Mouse (Mus musculus): ENCODE measurements at regions not wholly inside any gene's neighbourhood (a gene's known extent, or its start where the extent isn't known, plus 50 kb on each side); places are given as distances from the start of the nearest gene placed in this dataset.

- WGBS = 46% methylated on average over 2 of the region's 2 CpGs
- no peak overlapping the region for H3K4me2 ChIP-seq
These were observed 256.7 kb upstream of the Ccdc54 start for GRCm38 (mm10) chr16:50847693-50848092.

GRCm38 (mm10) chr16:50846505-50846904, 255.6 kb upstream of the Ccdc54 start:
- H3K36me3 ChIP-seq = no peaks in the 10 kb centered on the region
- H3K4me1 ChIP-seq = peaks cover 5% of the 10 kb centered on the region; the same call in 1 of the 2 replicates
- H3K4me3 ChIP-seq = no peak overlapping the region
- no peak overlapping the region for H3K4me2 ChIP-seq
- ATAC-seq (ENCODE audit: insufficient number of reproducible peaks, insufficient read depth, low FRiP score, low TSS enrichment, low read depth) = no peak
- no peak overlapping the region for H3K27ac ChIP-seq
- H3K9ac ChIP-seq = no peak overlapping the region
- WGBS = 20% methylated on average over 4 of the region's 4 CpGs
- H3K27me3 ChIP-seq = no peaks in the 10 kb centered on the region
- no peaks in the 10 kb centered on the region for H3K9me3 ChIP-seq

More at GRCm38 (mm10) chr16:50847693-50848092, 256.7 kb upstream of the Ccdc54 start:
- Histone ChIP-seq H3K36me3 (no peaks in the 10 kb centered on the region), H3K27ac (no peak overlapping the region), H3K9ac (no peak overlapping the region), H3K4me1 (no peaks in the 10 kb centered on the region), H3K9me3 (no peaks in the 10 kb centered on the region), H3K27me3 (no peaks in the 10 kb centered on the region), H3K4me3 (no peak overlapping the region)
- ATAC-seq (ENCODE audit: insufficient number of reproducible peaks, insufficient read depth, low FRiP score, low TSS enrichment, low read depth) = no peak

GRCm38 (mm10) chr16:50841677-50842580, 251.0 kb upstream of the Ccdc54 start:
- no peaks in the 10 kb centered on the region for H3K9me3 ChIP-seq
- H3K9ac ChIP-seq = no peak overlapping the region
- no peak overlapping the region for H3K27ac ChIP-seq
- H3K4me2 ChIP-seq = peak overlapping the region; percentile 48
- H3K4me1 ChIP-seq = peaks cover 5% of the 10 kb centered on the region; the same call in 1 of the 2 replicates
- H3K4me3 ChIP-seq = peak overlapping the region; percentile 23
- 21% methylated on average over 15 of the region's 15 CpGs for WGBS
- ATAC-seq (ENCODE audit: insufficient number of reproducible peaks, insufficient read depth, low FRiP score, low TSS enrichment, low read depth) = peak; percentile 66; the same call in 1 of the 2 replicates
- H3K27me3 ChIP-seq = peaks cover 3% of the 10 kb centered on the region; the same call in 1 of the 2 replicates
- no peaks in the 10 kb centered on the region for H3K36me3 ChIP-seq

- no peak for ATAC-seq (ENCODE audit: insufficient number of reproducible peaks, insufficient read depth, low FRiP score, low TSS enrichment, low read depth)
- 64% methylated on average over 10 of the region's 10 CpGs for WGBS
- Histone ChIP-seq H3K9me3 (no peaks in the 10 kb centered on the region), H3K4me1 (peaks cover 5% of the 10 kb centered on the region; the same call in 1 of the 2 replicates), H3K36me3 (no peaks in the 10 kb centered on the region), H3K27me3 (peaks cover 3% of the 10 kb centered on the region; the same call in 1 of the 2 replicates), H3K27ac (no peak overlapping the region), H3K4me3 (no peak overlapping the region), H3K4me2 (no peak overlapping the region), H3K9ac (no peak overlapping the region)
These were observed 250.3 kb upstream of the Ccdc54 start for GRCm38 (mm10) chr16:50841205-50841604.

- H3K4me2 ChIP-seq = no peak overlapping the region
- no peak for ATAC-seq (ENCODE audit: insufficient number of reproducible peaks, insufficient read depth, low FRiP score, low TSS enrichment, low read depth)
- H3K4me3 ChIP-seq = no peak overlapping the region
- peaks cover 3% of the 10 kb centered on the region; the same call in 1 of the 2 replicates for H3K27me3 ChIP-seq
- H3K27ac ChIP-seq = no peak overlapping the region
- H3K9me3 ChIP-seq = no peaks in the 10 kb centered on the region
- peaks cover 5% of the 10 kb centered on the region; the same call in 1 of the 2 replicates for H3K4me1 ChIP-seq
- H3K9ac ChIP-seq = no peak overlapping the region
- 72% methylated on average over 9 of the region's 9 CpGs for WGBS
- no peaks in the 10 kb centered on the region for H3K36me3 ChIP-seq
These were observed 248.7 kb upstream of the Ccdc54 start for GRCm38 (mm10) chr16:50839665-50840064.

GRCm38 (mm10) chr16:50837416-50837815, 246.5 kb upstream of the Ccdc54 start:
- ATAC-seq (ENCODE audit: insufficient number of reproducible peaks, insufficient read depth, low FRiP score, low TSS enrichment, low read depth) = no peak
- no peak overlapping the region for H3K4me2 ChIP-seq
- WGBS = 81% methylated on average over 9 of the region's 9 CpGs

GRCm38 (mm10) chr16:50836457-50836856, 245.5 kb upstream of the Ccdc54 start:
- no peaks in the 10 kb centered on the region for H3K4me1 ChIP-seq
- no peak for ATAC-seq (ENCODE audit: insufficient number of reproducible peaks, insufficient read depth, low FRiP score, low TSS enrichment, low read depth)
- no peak overlapping the region for H3K4me2 ChIP-seq
- no peak overlapping the region for H3K4me3 ChIP-seq
- no peaks in the 10 kb centered on the region for H3K36me3 ChIP-seq
- 67% methylated on average over 4 of the region's 4 CpGs for WGBS
- H3K27ac ChIP-seq = no peak overlapping the region
- H3K9ac ChIP-seq = no peak overlapping the region
- no peaks in the 10 kb centered on the region for H3K9me3 ChIP-seq
- H3K27me3 ChIP-seq = peaks cover 3% of the 10 kb centered on the region; the same call in 1 of the 2 replicates

More at GRCm38 (mm10) chr16:50837416-50837815, 246.5 kb upstream of the Ccdc54 start:
- no peak overlapping the region for H3K27ac ChIP-seq
- no peaks in the 10 kb centered on the region for H3K36me3 ChIP-seq
- H3K27me3 ChIP-seq = peaks cover 3% of the 10 kb centered on the region; the same call in 1 of the 2 replicates
- H3K9ac ChIP-seq = no peak overlapping the region
- no peak overlapping the region for H3K4me3 ChIP-seq
- peaks cover 5% of the 10 kb centered on the region; the same call in 1 of the 2 replicates for H3K4me1 ChIP-seq
- H3K9me3 ChIP-seq = no peaks in the 10 kb centered on the region

GRCm38 (mm10) chr16:50833357-50833756, 242.4 kb upstream of the Ccdc54 start:
- no peak for ATAC-seq (ENCODE audit: insufficient number of reproducible peaks, insufficient read depth, low FRiP score, low TSS enrichment, low read depth)

GRCm38 (mm10) chr16:50822352-50822751, 231.4 kb upstream of the Ccdc54 start:
- Histone ChIP-seq H3K4me2 (no peak overlapping the region), H3K9ac (no peak overlapping the region)
- WGBS = 78% methylated on average over 7 of the region's 7 CpGs

More at GRCm38 (mm10) chr16:50833357-50833756, 242.4 kb upstream of the Ccdc54 start:
- no peaks in the 10 kb centered on the region for H3K36me3 ChIP-seq
- no peak overlapping the region for H3K4me3 ChIP-seq
- H3K27me3 ChIP-seq = no peaks in the 10 kb centered on the region
- H3K4me1 ChIP-seq = no peaks in the 10 kb centered on the region
- H3K27ac ChIP-seq = no peak overlapping the region
- 86% methylated on average over 2 of the region's 2 CpGs for WGBS
- no peaks in the 10 kb centered on the region for H3K9me3 ChIP-seq
- H3K9ac ChIP-seq = no peak overlapping the region
- no peak overlapping the region for H3K4me2 ChIP-seq

GRCm38 (mm10) chr16:50814626-50815025, 223.7 kb upstream of the Ccdc54 start:
- Histone ChIP-seq H3K4me2 (no peak overlapping the region), H3K4me1 (no peaks in the 10 kb centered on the region), H3K27me3 (no peaks in the 10 kb centered on the region), H3K27ac (no peak overlapping the region), H3K9ac (no peak overlapping the region), H3K9me3 (no peaks in the 10 kb centered on the region), H3K4me3 (no peak overlapping the region), H3K36me3 (no peaks in the 10 kb centered on the region)
- no peak for ATAC-seq (ENCODE audit: insufficient number of reproducible peaks, insufficient read depth, low FRiP score, low TSS enrichment, low read depth)
- WGBS = 33% methylated on average over 4 of the region's 4 CpGs

More at GRCm38 (mm10) chr16:50822352-50822751, 231.4 kb upstream of the Ccdc54 start:
- Histone ChIP-seq H3K27ac (no peak overlapping the region), H3K36me3 (no peaks in the 10 kb centered on the region), H3K4me3 (no peak overlapping the region), H3K4me1 (no peaks in the 10 kb centered on the region), H3K27me3 (no peaks in the 10 kb centered on the region), H3K9me3 (no peaks in the 10 kb centered on the region)
- ATAC-seq (ENCODE audit: insufficient number of reproducible peaks, insufficient read depth, low FRiP score, low TSS enrichment, low read depth) = no peak

GRCm38 (mm10) chr16:50799145-50799794, 208.3 kb upstream of the Ccdc54 start:
- ATAC-seq (ENCODE audit: insufficient number of reproducible peaks, insufficient read depth, low FRiP score, low TSS enrichment, low read depth) = no peak
- WGBS = 47% methylated on average over 10 of the region's 10 CpGs
- no peak overlapping the region for H3K4me2 ChIP-seq
- H3K36me3 ChIP-seq = no peaks in the 10 kb centered on the region
- H3K9ac ChIP-seq = no peak overlapping the region
- H3K4me3 ChIP-seq = no peak overlapping the region
- H3K27me3 ChIP-seq = no peaks in the 10 kb centered on the region
- H3K27ac ChIP-seq = no peak overlapping the region
- no peaks in the 10 kb centered on the region for H3K4me1 ChIP-seq
- H3K9me3 ChIP-seq = no peaks in the 10 kb centered on the region

Measured in embryonic facial prominence, embryonic 13.5 days (tissue).